Mouse (Mus musculus) kidney, embryonic 14.5 days (tissue): ENCODE data around the gene Emilin3. TPM values are rescaled to one million over a fixed set of nuclear protein-coding genes. Genes with fewer than 3 reads are reported as not detected.

ENCODE experiments used
- ATAC-seq: fragments of 200-750 bp; cut with Nextera tagmentation; 2 replicates; pipeline ENCODE4 v1.8.0; 2017; ENCODE audit warnings: moderate number of reproducible peaks, mild to moderate bottlenecking, moderate TSS enrichment, moderate library complexity; ENCODE audit not compliant: low FRiP score, low TSS enrichment
- H3K27ac ChIP-seq: fragments of 300-500 bp; sonication (generic); 2 replicates; pipeline ENCODE4 v1.5.1; 2014; ENCODE audit warnings: low read depth, mild to moderate bottlenecking, low read length, moderate library complexity, mixed read lengths
- H3K27me3 ChIP-seq: fragments of 300-500 bp; sonication (generic); 2 replicates; pipeline ENCODE4 v1.6.1; 2014; ENCODE audit warnings: mild to moderate bottlenecking, low read length; ENCODE audit not compliant: control insufficient read depth, insufficient read depth
- H3K36me3 ChIP-seq: fragments of 300-500 bp; sonication (generic); 2 replicates; pipeline ENCODE4 v1.6.1; 2014; ENCODE audit warnings: low read length, mixed read lengths; ENCODE audit not compliant: control insufficient read depth, insufficient read depth
- H3K4me1 ChIP-seq: fragments of 300-500 bp; sonication (generic); 2 replicates; pipeline ENCODE4 v1.6.1; 2014; ENCODE audit warnings: low read length, mixed read lengths; ENCODE audit not compliant: control insufficient read depth, insufficient read depth
- H3K4me2 ChIP-seq: fragments of 300-500 bp; sonication (generic); replicated peaks from 2 replicates; pipeline ENCODE4 v1.6.1; 2014; ENCODE audit warnings: low read depth, mild to moderate bottlenecking, low read length
- H3K4me3 ChIP-seq: fragments of 300-500 bp; sonication (generic); 2 replicates; pipeline ENCODE4 v1.5.1; 2014; ENCODE audit warnings: mild to moderate bottlenecking, low read length
- H3K9ac ChIP-seq: fragments of 300-500 bp; sonication (generic); 2 replicates; pipeline ENCODE4 v1.6.1; 2014; ENCODE audit warnings: low read depth, mild to moderate bottlenecking, low read length, moderate library complexity
- H3K9me3 ChIP-seq: fragments of 300-500 bp; sonication (generic); 2 replicates; pipeline ENCODE4 v1.6.1; 2016; ENCODE audit warnings: low read length; ENCODE audit not compliant: control insufficient read depth
- WGBS: fragments of 180-500 bp; shearing (Covaris S2); extraction: QIAGEN DNeasy Blood & Tissue Kit; methylation state at CpG from one replicate; pipeline ENCODE4 v1.1.7; 2014; 5-methylcytosine and 5-hydroxymethylcytosine counted together
- polyA plus RNA-seq: library from polyadenylated mRNA; unstranded; fragments of >200 nt; fragmentation: Nextera tagmentation; extraction: Ambion mirVana; gene quantifications from 2 replicates; pipeline ENCODE4 v1.2.1, GENCODE M21; 2014

The Emilin3 gene
- polyA plus RNA-seq, 1 experiment from 2014 or later, result 3.5 TPM

DNA sequence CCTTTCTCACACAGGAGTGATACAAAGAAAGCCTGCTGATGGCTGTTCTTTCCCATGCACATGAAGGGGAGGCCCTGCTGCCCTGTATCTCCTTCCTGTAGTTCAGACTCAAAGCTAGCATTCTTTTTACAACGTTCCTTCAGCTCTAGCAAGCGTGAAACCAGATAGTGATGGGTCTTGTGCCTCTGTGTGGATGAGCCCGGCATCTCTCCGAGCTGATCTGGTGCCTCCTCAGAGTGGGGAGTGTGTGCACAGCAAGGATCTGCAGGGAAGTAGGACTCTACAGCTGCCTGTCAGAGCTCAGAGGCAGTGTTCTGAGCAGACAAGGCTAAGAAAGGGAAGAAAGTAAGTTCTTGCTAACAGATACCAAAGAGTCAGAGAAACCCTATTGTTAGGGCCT, 39.5 kb upstream of the Emilin3 start:
- 60% methylated on average over 4 of the region's 4 CpGs for whole genome bisulfite sequencing
- H3K4me1 ChIP-seq, result no peaks in the 10 kb centered on the region
- peaks cover 89% of the 10 kb centered on the region for H3K36me3 ChIP-seq
- ATAC-seq, result no peak
- no peak overlapping the region for H3K9ac ChIP-seq
- no peak overlapping the region for H3K27ac ChIP-seq
- no peak overlapping the region for H3K4me2 ChIP-seq
- no peaks in the 10 kb centered on the region for H3K9me3 ChIP-seq
- H3K4me3 ChIP-seq, result no peak overlapping the region
- H3K27me3 ChIP-seq, result no peaks in the 10 kb centered on the region

DNA sequence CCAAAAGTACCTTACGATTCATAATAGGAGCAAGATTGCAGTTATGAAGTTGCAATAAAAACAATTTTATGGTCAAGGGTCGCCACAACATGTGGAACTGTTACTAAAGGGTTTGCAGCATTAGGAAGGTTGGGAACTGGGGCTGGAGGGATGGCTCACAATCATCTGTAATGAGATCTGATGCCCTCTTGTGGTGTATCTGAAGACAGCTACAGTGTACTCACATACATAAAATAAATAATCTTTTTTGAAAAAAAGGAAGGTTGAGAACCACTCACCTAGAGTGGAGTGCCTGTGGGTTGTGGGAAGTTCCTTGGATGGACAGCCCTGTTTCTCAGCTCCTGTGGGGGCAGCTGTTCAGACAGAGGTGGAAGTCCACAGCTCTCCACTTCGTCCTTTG, 30.3 kb upstream of the Emilin3 start:
- no peak overlapping the region for H3K4me3 ChIP-seq
- no peak overlapping the region for H3K27ac ChIP-seq
- 59% methylated on average over 3 of the region's 3 CpGs for WGBS
- ATAC-seq, result no peak
- no peak overlapping the region for H3K4me2 ChIP-seq
- no peaks in the 10 kb centered on the region for H3K4me1 ChIP-seq
- no peaks in the 10 kb centered on the region for H3K9me3 ChIP-seq
- H3K36me3 ChIP-seq, result peaks cover 4% of the 10 kb centered on the region; the same call in 1 of the 2 replicates
- no peak overlapping the region for H3K9ac ChIP-seq
- no peaks in the 10 kb centered on the region for H3K27me3 ChIP-seq

DNA sequence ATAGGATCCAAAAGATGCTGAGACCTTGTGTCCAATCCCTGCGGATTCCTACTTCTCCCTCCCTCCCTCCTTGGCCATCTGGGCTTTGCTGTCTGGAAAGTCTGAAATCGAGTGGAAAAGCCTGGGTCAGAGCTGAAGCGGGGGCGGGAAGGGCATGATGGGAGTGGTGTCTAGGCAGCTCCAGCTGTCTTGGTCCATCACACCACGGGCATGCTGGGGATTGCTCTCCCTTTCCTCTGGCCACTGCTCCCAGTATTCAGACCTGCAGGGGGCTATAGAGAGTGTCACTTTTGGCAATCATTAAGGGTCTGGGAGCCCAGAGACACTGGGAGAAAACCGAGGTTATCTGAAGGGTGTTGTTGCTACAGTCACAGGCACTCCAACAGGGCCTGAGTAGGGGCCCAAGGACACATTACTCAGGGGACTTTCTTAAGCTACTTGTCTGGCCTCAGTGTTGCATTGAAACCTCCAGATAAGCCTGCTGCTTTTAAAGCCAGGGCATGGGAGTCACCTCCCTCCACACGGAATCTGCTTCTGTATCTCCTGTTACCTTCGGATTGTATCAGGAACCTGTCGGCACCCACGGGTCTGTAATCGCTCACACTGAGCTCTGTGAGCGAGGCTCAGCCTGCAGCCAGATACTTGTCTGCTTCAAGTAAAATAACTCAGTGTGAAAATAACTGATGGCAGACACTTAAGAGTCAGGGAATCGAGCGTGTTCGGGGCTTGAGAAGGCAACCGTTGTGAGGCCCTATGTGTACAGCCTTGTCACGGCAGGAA, 29.0 kb upstream of the Emilin3 start:
- no peak overlapping the region for H3K27ac ChIP-seq
- 63% methylated on average over 17 of the region's 17 CpGs for WGBS
- 0 out of 2 replicates have a peak, but pooled peaks have one; percentile 20 for ATAC-seq

DNA sequence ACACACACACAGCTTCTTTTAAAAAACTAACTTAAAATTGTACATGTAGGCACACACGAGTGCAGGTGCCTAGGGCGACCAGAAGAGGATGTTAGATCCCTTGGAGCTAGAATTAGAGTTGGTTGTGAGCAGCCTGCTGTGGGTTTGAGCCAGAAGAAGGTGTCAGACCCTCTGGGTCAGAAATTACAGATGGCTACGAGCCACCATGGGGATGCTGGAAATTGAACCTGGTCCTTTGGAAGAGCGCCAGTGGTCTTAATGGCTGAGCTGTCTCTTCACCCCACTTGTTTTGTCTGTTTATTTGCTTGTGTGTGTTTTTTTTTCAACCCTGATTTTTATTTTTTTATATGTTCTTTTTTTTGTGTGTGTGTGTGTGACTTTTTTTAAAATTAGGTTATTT, 22.3 kb upstream of the Emilin3 start:
- Histone ChIP-seq H3K4me2 (no peak overlapping the region), H3K4me1 (no peaks in the 10 kb centered on the region), H3K4me3 (no peak overlapping the region), H3K9me3 (no peaks in the 10 kb centered on the region), H3K36me3 (no peaks in the 10 kb centered on the region), H3K27me3 (no peaks in the 10 kb centered on the region), H3K27ac (no peak overlapping the region), H3K9ac (no peak overlapping the region)
- 81% methylated on average over 4 of the region's 4 CpGs for WGBS
- no peak for ATAC-seq

More for the DNA sequence above, 29.0 kb upstream of the Emilin3 start:
- Histone ChIP-seq H3K36me3 (no peaks in the 10 kb centered on the region), H3K27me3 (no peaks in the 10 kb centered on the region), H3K4me1 (no peaks in the 10 kb centered on the region), H3K4me3 (no peak overlapping the region), H3K4me2 (no peak overlapping the region), H3K9me3 (no peaks in the 10 kb centered on the region), H3K9ac (no peak overlapping the region)

DNA sequence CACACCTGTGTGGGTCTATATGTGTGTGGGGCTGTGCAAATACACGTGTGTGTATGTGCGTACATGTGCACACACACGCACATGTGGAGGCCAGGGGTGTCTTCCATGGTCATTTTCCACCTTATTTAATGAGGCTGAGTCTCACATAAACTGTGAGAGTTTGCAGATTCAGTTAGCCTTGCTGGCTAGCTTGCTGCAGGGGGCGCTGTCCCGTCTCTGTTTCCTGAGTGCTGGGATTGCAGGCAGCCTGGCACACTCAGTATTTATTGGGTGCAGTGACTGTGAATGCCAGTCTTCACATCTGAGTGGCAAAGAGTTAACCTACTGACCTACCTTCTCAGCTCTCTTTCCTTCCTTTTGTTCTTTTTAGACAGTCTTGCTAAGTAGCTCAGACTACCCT, 21.8 kb upstream of the Emilin3 start:
- Histone ChIP-seq H3K4me3 (no peak overlapping the region), H3K9me3 (no peaks in the 10 kb centered on the region), H3K4me1 (no peaks in the 10 kb centered on the region), H3K27ac (no peak overlapping the region), H3K36me3 (no peaks in the 10 kb centered on the region), H3K27me3 (no peaks in the 10 kb centered on the region), H3K4me2 (no peak overlapping the region), H3K9ac (no peak overlapping the region)
- 62% methylated on average over 5 of the region's 5 CpGs for WGBS
- ATAC-seq, result no peak

DNA sequence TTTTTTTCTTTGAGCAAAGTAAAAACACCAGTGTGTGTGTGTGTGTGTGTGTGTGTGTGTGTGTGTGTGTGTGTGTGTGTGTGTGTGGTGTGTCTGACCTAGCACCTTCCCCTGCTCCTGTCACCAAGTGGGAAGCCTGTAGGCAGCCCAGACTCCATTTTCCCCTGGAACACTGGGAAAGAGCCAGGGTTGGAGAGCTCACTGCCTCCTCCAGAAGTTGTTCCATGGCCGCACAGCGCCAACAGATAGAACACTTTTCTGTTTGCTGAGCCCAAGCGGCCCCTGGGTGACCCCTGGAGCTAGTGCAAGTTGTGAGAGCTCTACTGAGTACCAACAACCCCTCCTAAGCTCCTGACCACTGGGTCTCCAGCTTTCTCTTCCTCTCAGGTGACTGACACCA, 20.9 kb upstream of the Emilin3 start:
- no peaks in the 10 kb centered on the region for H3K36me3 ChIP-seq
- no peak overlapping the region for H3K27ac ChIP-seq
- no peak overlapping the region for H3K4me2 ChIP-seq
- 76% methylated on average over 3 of the region's 3 CpGs for WGBS
- ATAC-seq, result no peak
- no peaks in the 10 kb centered on the region for H3K27me3 ChIP-seq
- no peak overlapping the region for H3K9ac ChIP-seq
- H3K9me3 ChIP-seq, result no peaks in the 10 kb centered on the region
- no peak overlapping the region for H3K4me3 ChIP-seq
- H3K4me1 ChIP-seq, result no peaks in the 10 kb centered on the region

DNA sequence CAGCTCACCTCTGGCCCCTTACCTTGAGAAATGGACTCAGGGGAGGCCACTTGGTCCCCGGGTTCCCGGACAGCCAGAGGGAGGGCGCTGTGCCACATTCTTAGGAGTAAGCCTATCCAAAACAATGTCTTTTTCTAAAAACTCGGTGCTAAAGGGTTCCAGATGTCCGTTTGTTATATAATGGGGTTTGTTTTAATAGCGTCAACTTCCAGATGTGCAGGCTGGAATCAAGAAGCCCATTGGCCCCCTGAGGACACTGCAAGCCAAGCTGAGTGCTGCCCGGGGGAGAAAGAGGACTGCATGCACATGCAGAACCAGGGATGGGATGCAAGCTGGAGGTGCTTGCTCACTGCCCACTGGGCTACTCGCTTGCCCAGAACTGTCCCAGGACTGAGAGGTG, 20.2 kb upstream of the Emilin3 start:
- 61% methylated on average over 8 of the region's 8 CpGs for WGBS
- no peaks in the 10 kb centered on the region for H3K4me1 ChIP-seq
- H3K9me3 ChIP-seq, result no peaks in the 10 kb centered on the region
- H3K9ac ChIP-seq, result no peak overlapping the region
- H3K27ac ChIP-seq, result no peak overlapping the region
- no peak overlapping the region for H3K4me2 ChIP-seq
- no peaks in the 10 kb centered on the region for H3K36me3 ChIP-seq
- no peak for ATAC-seq
- H3K27me3 ChIP-seq, result no peaks in the 10 kb centered on the region
- no peak overlapping the region for H3K4me3 ChIP-seq

DNA sequence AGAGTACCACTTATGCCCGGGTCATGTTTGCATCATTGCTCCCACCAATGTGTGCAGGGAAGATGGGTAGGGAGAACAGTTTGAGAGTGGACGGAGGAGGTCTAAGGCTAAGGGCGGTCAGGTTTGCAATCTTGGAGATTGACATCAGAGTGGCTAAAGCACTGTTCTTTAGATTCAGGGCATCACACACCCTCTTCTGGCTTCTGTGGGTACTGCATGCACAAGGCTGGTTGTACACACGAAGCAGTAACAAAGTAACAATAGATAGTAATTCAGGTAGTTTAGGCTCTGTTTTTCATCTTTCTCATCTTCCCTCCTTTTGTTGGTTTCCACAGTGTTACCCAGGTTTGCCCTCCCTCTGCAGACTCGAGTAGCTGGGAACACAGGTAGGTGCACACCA, 19.2 kb upstream of the Emilin3 start:
- no peak for ATAC-seq
- no peak overlapping the region for H3K4me3 ChIP-seq
- H3K27ac ChIP-seq, result no peak overlapping the region
- no peaks in the 10 kb centered on the region for H3K27me3 ChIP-seq
- H3K9me3 ChIP-seq, result no peaks in the 10 kb centered on the region
- no peaks in the 10 kb centered on the region for H3K4me1 ChIP-seq
- H3K9ac ChIP-seq, result no peak overlapping the region
- H3K36me3 ChIP-seq, result no peaks in the 10 kb centered on the region
- no peak overlapping the region for H3K4me2 ChIP-seq
- 96% methylated on average over 5 of the region's 5 CpGs for WGBS

DNA sequence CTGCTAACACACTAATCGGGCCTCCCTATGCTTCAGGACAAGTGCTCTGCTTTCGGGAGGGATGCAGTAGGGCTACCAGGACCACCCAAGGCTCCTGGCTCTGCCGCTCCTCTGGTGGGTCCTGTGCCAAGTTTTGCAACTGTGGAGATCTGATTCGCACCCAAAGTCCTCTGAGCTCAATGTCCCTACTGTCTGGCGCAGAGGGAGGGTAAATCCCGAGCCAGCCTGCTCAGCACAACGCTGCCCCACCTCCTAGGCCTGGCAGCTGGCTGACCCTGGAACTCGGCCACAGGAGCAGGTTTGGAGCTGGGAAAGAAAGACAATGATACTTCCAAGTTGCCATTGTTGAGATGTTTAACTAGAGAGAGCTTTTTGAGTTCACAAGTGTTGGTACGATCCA, 13.1 kb upstream of the Emilin3 start:
- Histone ChIP-seq H3K4me2 (no peak overlapping the region), H3K36me3 (no peaks in the 10 kb centered on the region), H3K4me1 (no peaks in the 10 kb centered on the region), H3K9me3 (no peaks in the 10 kb centered on the region), H3K27ac (no peak overlapping the region), H3K9ac (no peak overlapping the region), H3K27me3 (no peaks in the 10 kb centered on the region), H3K4me3 (no peak overlapping the region)
- ATAC-seq, result no peak
- 86% methylated on average over 9 of the region's 9 CpGs for WGBS
